Mouse (Mus musculus): ENCODE data around the gene Aig1.

Gene Aig1

GRCm38 (mm10) chr10:13641750-13642149 lies 227.0 kb downstream of the Aig1 start:
- DNase-seq (ENCODE audit: low read depth, low spot score), result no peak

- DNase-seq (ENCODE audit: low read depth, low spot score), result no peak
Observed at GRCm38 (mm10) chr10:13631796-13632195, 237.0 kb downstream of the Aig1 start.

- DNase-seq (ENCODE audit: low read depth, low spot score), result no peak
Observed at GRCm38 (mm10) chr10:13623735-13624134, 245.0 kb downstream of the Aig1 start.

- no peak for DNase-seq (ENCODE audit: low read depth, low spot score)
Observed at GRCm38 (mm10) chr10:13600926-13601325, 267.9 kb downstream of the Aig1 start.

GRCm38 (mm10) chr10:13597491-13597890 lies 271.3 kb downstream of the Aig1 start:
- no peak for DNase-seq (ENCODE audit: low read depth, low spot score)
